Mouse (Mus musculus) ES-E14 (cell line): ENCODE data around the gene Etv6. TPM values are rescaled to one million over a fixed set of nuclear protein-coding genes. Genes with fewer than 3 reads are reported as not detected.

Source experiments
- DNase-seq: peaks from one replicate; pipeline ENCODE4 v3.0.0-alpha.2; 2013; ENCODE audit warnings: low read depth, low spot score
- H3K27ac ChIP-seq: 2 replicates; pipeline ENCODE4 v1.5.1; 2012; ENCODE audit warnings: low read depth, mild to moderate bottlenecking, low read length, moderate library complexity, mixed read lengths; ENCODE audit not compliant: poor library complexity, insufficient read depth, severe bottlenecking
- H3K36me3 ChIP-seq: 2 replicates; pipeline ENCODE4 v1.6.1; 2012; ENCODE audit warnings: mild to moderate bottlenecking, low read length, moderate library complexity, mixed read lengths; ENCODE audit not compliant: control insufficient read depth, poor library complexity, insufficient read depth, severe bottlenecking
- H3K4me1 ChIP-seq, 2 experiments: fragments of 150-350 bp in 1 of 2; sonication (generic) in 1 of 2; 2 replicates each; pipeline ENCODE4 v1.6.1; 2012; ENCODE audit warnings: low read length in 2 of 2, mild to moderate bottlenecking in 1 of 2, mixed read lengths in 1 of 2; ENCODE audit not compliant: control insufficient read depth in 2 of 2, insufficient read depth in 2 of 2, poor library complexity in 1 of 2
- H3K4me3 ChIP-seq, 2 experiments: fragments of 150-350 bp in 1 of 2; sonication (generic) in 1 of 2; 2 replicates each; pipeline ENCODE4 v1.5.1; 2012; ENCODE audit warnings: low read length in 2 of 2, low read depth in 1 of 2, mild to moderate bottlenecking in 1 of 2, mixed read lengths in 1 of 2; ENCODE audit not compliant: insufficient read depth in 1 of 2, poor library complexity in 1 of 2, severe bottlenecking in 1 of 2
- H3K9ac ChIP-seq: 2 replicates; pipeline ENCODE4 v1.6.1; 2012; ENCODE audit warnings: low read depth, mild to moderate bottlenecking, low read length, mixed read lengths; ENCODE audit not compliant: poor library complexity, insufficient read depth, severe bottlenecking
- H3K9me3 ChIP-seq: fragments of 150-350 bp; sonication (generic); 2 replicates; pipeline ENCODE4 v1.6.1; 2012; ENCODE audit warnings: low read depth, mild to moderate bottlenecking, low read length; ENCODE audit not compliant: control insufficient read depth, insufficient read depth
- CHD2 ChIP-seq: IDR thresholded peaks from 2 replicates; pipeline ENCODE4 v1.6.1; 2014; ENCODE audit warnings: mild to moderate bottlenecking, low read depth, low read length, inconsistent platforms
- HCFC1 ChIP-seq: IDR thresholded peaks from 2 replicates; pipeline ENCODE4 v1.6.1; 2012; ENCODE audit warnings: low read length, inconsistent platforms, borderline replicate concordance; ENCODE audit not compliant: insufficient read depth
- MAFK ChIP-seq: IDR thresholded peaks from 2 replicates; pipeline ENCODE4 v1.6.1; 2014; ENCODE audit warnings: mild to moderate bottlenecking, low read depth, low read length, inconsistent platforms; ENCODE audit not compliant: insufficient read depth
- ZC3H11A ChIP-seq: IDR thresholded peaks from 2 replicates; pipeline ENCODE4 v1.6.1; 2012; ENCODE audit warnings: low read depth, mild to moderate bottlenecking, inconsistent platforms, low read length, borderline replicate concordance
- ZNF384 ChIP-seq: IDR thresholded peaks from 2 replicates; pipeline ENCODE4 v1.6.1; 2012; ENCODE audit warnings: low read depth, low read length, inconsistent platforms
- in situ Hi-C, 2 experiments: fragments of 600-800 bp; cut with MboI; formaldehyde crosslinking; loops; one replicate each; pipeline ENCODE4 v1.15.1; 2025; ENCODE audit warnings: low sequenced_read_pairs in 2 of 2, inconsistent platforms in 1 of 2; ENCODE audit not compliant: unreplicated experiment in 2 of 2
- total RNA-seq: library from RNA; depleted of rRNA; stranded (reverse); fragments of 300-350 nt; gene quantifications from 2 replicates; pipeline ENCODE4 v1.2.3, GENCODE M21; 2012

The Etv6 gene
- total RNA-seq, 1 experiment, result 11.8 TPM

DNA sequence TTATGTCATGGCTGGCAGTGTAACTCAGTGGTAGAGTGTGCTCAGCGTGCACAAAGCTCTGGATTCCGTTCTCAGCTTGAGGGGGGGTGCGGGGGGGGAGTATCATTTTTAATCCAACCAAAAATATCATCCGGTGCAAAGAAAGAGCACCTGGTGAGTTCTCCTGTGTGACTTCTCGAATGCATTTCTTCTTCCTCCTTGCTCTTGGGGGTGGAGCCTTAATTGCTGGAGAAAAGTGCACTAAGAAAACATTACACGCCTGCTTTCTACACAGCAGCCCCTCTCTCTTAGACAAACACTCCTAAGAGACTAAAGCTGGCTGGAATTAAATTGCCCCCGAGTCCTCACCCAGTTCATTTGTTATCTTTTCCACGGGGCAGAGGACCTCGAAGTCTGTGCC, 139.6 kb downstream of the Etv6 start:
- no peak for DNase-seq
- Histone ChIP-seq H3K4me3 (no peak overlapping the region), H3K27ac (no peak overlapping the region), H3K9ac (no peak overlapping the region), H3K9me3 (no peaks in the 10 kb centered on the region), H3K4me1 (no peaks in the 10 kb centered on the region), H3K36me3 (no peaks in the 10 kb centered on the region)
- TF ChIP-seq MAFK, result no peak
- TF ChIP-seq CHD2, result no peak
- TF ChIP-seq ZNF384, result no peak
- TF ChIP-seq ZC3H11A, result no peak
- TF ChIP-seq HCFC1, result no peak
- in situ Hi-C loops, result no loop called here

DNA sequence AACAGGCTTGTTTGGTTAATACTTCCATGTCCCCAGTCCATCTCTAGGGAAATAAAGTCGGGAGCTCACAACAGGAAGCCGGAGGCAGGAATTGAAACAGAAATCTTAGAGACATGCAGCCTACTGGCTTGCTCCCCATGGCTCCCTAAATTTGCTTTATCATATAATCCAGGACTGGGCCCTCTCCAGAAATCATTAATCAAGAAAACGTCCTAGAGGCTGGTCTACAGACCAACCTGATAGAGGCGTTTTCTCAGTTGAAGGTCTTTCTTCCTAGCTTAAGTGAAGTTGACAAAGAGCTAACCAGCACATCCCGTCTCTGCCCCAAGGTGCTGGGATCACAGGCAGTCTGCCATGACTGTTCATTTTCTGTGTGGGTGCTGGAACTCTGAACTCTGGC, 141.7 kb downstream of the Etv6 start:
- in situ Hi-C loops, result no loop called here
- H3K9me3 ChIP-seq, result no peaks in the 10 kb centered on the region
- no peaks in the 10 kb centered on the region for H3K36me3 ChIP-seq
- no peak for DNase-seq
- H3K27ac ChIP-seq, result no peak overlapping the region
- TF ChIP-seq MAFK (no peak), ZNF384 (no peak), CHD2 (no peak), ZC3H11A (no peak), HCFC1 (no peak)
- no peak overlapping the region for H3K9ac ChIP-seq
- H3K4me3 ChIP-seq, result no peak overlapping the region
- H3K4me1 ChIP-seq, result no peaks in the 10 kb centered on the region

DNA sequence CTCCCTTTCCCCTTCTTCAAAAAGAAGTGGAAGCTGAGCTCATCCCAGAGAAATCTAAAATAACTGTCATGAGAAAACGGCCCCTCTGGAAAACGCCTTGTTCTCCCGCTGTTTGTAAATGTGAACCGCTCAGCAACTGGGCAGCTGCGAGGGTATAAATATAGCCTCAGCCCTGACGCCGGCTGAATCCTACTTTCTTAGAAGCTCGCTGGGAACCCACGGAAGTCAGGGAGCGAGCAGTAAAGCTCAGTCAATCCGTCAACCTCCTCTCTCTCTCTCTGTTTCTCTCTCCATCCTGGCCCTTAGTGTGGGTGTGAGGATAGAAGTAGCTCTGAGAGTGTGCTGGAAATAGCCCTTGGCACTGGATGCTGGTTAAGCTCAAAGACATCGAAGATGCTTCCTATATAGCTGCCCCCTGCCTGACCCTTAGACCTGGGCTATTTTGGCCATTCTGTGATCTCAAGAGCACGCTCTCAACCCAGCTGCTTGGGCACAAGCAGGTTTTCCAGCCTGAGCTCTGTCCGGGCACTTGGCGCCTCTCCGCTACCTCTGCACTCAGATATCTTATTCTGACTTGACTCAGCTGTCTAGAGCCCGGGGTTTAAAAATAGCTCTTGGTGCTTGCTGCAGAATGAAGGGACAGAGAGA, 146.9 kb downstream of the Etv6 start:
- TF ChIP-seq HCFC1 (no peak), ZNF384 (no peak)
- no peak for DNase-seq
- in situ Hi-C loops, result no loop called here

DNA sequence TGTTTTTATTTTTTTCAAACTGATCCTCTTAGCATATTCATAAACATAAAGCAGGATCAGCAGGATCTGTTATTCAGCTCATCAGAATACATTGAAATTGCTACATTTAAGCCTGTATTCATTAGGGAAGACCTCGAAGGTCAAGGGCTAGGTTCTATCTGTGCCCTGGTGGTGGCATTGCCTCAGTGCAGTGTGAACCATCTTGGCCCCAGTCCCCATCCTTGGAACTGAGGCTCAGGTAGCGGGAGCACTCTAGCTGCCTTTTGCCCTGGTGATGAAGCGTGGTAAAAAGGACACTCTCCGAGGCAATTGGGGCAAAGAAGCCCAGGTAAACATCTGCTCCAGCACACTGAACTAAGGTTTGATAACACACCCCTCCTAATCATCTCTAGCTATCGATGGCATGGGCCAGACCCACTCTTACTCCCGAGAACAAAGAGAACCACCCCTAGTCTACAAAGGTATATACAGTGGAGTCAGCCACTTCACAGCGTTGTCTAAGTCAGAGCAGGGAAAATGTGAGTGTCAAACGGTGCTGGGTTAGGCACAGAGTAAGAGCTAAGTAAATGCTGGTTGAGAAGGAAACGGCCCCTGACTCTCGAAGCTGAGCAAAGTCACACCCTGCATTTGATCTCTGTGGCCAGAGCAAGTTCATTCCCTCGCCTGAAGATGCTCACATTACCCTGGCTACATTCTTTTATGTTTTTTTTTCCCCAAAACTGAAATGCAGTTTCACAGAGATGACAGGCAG, 148.3 kb downstream of the Etv6 start:
- TF ChIP-seq MAFK, result no peak
- no peaks in the 10 kb centered on the region for H3K36me3 ChIP-seq
- no peak overlapping the region for H3K27ac ChIP-seq
- in situ Hi-C loops, result no loop called here
- H3K9ac ChIP-seq, result no peak overlapping the region
- H3K4me1 ChIP-seq, result no peaks in the 10 kb centered on the region
- DNase-seq, result no peak
- no peak overlapping the region for H3K4me3 ChIP-seq
- no peaks in the 10 kb centered on the region for H3K9me3 ChIP-seq

More for the DNA sequence above, 146.9 kb downstream of the Etv6 start:
- no peak overlapping the region for H3K27ac ChIP-seq
- H3K4me3 ChIP-seq, result no peak overlapping the region
- H3K4me1 ChIP-seq, result no peaks in the 10 kb centered on the region
- no peaks in the 10 kb centered on the region for H3K9me3 ChIP-seq
- H3K9ac ChIP-seq, result no peak overlapping the region
- H3K36me3 ChIP-seq, result no peaks in the 10 kb centered on the region
